Mouse (Mus musculus) midbrain, embryonic 16.5 days (tissue): ENCODE results near the gene Treh. TPM values are rescaled to one million over a fixed set of nuclear protein-coding genes. Genes with fewer than 3 reads are reported as not detected.
"Not testable (repeated sequence)": the region's sequence is repeated elsewhere in the genome, so short reads cannot be mapped to it uniquely, and the experiment has no call there.

Experiments
- ATAC-seq: fragments of 200-750 bp; cut with Nextera tagmentation; 2 replicates; pipeline ENCODE4 v1.8.0; 2017; ENCODE audit warnings: moderate TSS enrichment
- H3K27ac ChIP-seq: fragments of 300-500 bp; sonication (generic); 2 replicates; pipeline ENCODE4 v1.5.1; 2014; ENCODE audit warnings: mild to moderate bottlenecking, low read length, mixed read lengths
- H3K27me3 ChIP-seq: fragments of 300-500 bp; sonication (generic); 2 replicates; pipeline ENCODE4 v1.6.1; 2014; ENCODE audit warnings: low read depth, low read length, mixed read lengths; ENCODE audit not compliant: control insufficient read depth, insufficient read depth
- H3K36me3 ChIP-seq: fragments of 300-500 bp; sonication (generic); 2 replicates; pipeline ENCODE4 v1.6.1; 2014; ENCODE audit warnings: mild to moderate bottlenecking, low read length, moderate library complexity, mixed read lengths; ENCODE audit not compliant: control insufficient read depth, insufficient read depth
- H3K4me1 ChIP-seq: fragments of 300-500 bp; sonication (generic); 2 replicates; pipeline ENCODE4 v1.6.1; 2014; ENCODE audit warnings: mild to moderate bottlenecking, low read length, mixed read lengths; ENCODE audit not compliant: control insufficient read depth, insufficient read depth
- H3K4me2 ChIP-seq: fragments of 300-500 bp; sonication (generic); 2 replicates; pipeline ENCODE4 v1.6.1; 2014; ENCODE audit warnings: mild to moderate bottlenecking, low read length, mixed read lengths
- H3K4me3 ChIP-seq: fragments of 300-500 bp; sonication (generic); 2 replicates; pipeline ENCODE4 v1.5.1; 2014; ENCODE audit warnings: low read depth, mild to moderate bottlenecking, low read length, moderate library complexity, mixed read lengths
- H3K9ac ChIP-seq: fragments of 300-500 bp; sonication (generic); 2 replicates; pipeline ENCODE4 v1.6.1; 2014; ENCODE audit warnings: low read depth, low read length, mixed read lengths
- H3K9me3 ChIP-seq: fragments of 300-500 bp; sonication (generic); replicated peaks from 2 replicates; pipeline ENCODE4 v1.6.1; 2014; ENCODE audit warnings: mild to moderate bottlenecking, low read length, mixed read lengths; ENCODE audit not compliant: control insufficient read depth, poor library complexity, severe bottlenecking
- WGBS: fragments of 180-500 bp; shearing (Covaris S2); extraction: QIAGEN DNeasy Blood & Tissue Kit; methylation state at CpG from one replicate; pipeline ENCODE4 v1.1.7; 2014; 5-methylcytosine and 5-hydroxymethylcytosine counted together
- polyA plus RNA-seq: library from polyadenylated mRNA; unstranded; fragments of >200 nt; fragmentation: Nextera tagmentation; extraction: Ambion mirVana; gene quantifications from 2 replicates; pipeline ENCODE4 v1.2.1, GENCODE M21; 2015

Treh gene
- polyA plus RNA-seq, result not detected in 2 replicates

DNA sequence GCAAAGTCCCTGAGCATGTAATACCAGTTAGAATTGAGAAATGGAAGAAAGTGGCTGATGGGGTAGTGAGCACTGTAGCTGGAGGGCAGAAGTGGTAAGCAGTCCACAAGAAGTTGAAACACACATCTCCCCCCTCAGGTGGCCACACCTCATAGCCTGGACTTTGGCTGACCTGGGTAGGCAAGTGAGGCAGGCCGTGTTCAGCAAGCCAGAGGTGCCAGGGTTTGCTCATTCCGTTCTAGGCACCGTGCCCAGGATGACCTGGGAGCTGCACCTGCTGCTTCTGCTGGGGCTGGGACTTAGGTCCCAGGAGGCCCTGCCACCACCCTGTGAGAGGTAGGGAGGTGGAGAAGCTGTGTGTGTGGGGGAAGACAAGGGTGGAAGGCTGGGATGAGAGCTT, at the start of gene Treh:
Gene Treh (plus strand): TSS at position 229 of the 400 bp plus-strand sequence.
- H3K4me2 ChIP-seq, result no peak within 1 kb of the TSS
- H3K27me3 ChIP-seq, result no peaks in the 10 kb centered on the region
- no peak within 1 kb of the TSS for H3K27ac ChIP-seq
- H3K9me3 ChIP-seq, result peaks cover 3% of the 10 kb centered on the region; the same call in 1 of the 2 replicates
- no peak within 1 kb of the TSS for H3K4me3 ChIP-seq
- 83% methylated on average over 3 of the region's 3 CpGs for WGBS
- H3K36me3 ChIP-seq, result no peaks in the 10 kb centered on the region
- no peak for ATAC-seq
- no peaks in the 10 kb centered on the region for H3K4me1 ChIP-seq
- no peak within 1 kb of the TSS for H3K9ac ChIP-seq

DNA sequence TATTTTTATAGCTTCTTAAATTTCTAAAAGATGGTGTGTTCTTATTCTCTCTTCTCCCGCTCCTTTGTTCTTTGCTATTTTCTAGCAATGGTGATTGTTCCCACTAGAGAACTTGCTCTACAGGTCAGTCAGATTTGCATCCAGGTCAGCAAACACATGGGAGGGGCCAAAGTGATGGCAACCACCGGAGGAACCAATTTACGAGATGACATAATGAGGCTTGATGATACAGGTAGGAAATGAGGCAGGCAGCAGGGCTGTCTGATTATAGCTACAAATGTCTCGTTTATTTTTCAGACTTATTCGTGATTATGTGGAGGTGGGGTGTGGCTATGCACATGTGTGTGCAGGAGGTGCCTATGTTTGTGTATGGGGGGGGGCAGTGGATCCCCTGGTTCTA, 48.6 kb upstream of the Treh start:
- Histone ChIP-seq H3K4me3 (no peak overlapping the region), H3K27ac (no peak overlapping the region), H3K9me3 (no peaks in the 10 kb centered on the region), H3K9ac (no peak overlapping the region), H3K27me3 (no peaks in the 10 kb centered on the region), H3K4me1 (no peaks in the 10 kb centered on the region), H3K4me2 (no peak overlapping the region), H3K36me3 (peaks cover 20% of the 10 kb centered on the region)
- no peak for ATAC-seq
- WGBS, result 82% methylated on average over 5 of the region's 5 CpGs

DNA sequence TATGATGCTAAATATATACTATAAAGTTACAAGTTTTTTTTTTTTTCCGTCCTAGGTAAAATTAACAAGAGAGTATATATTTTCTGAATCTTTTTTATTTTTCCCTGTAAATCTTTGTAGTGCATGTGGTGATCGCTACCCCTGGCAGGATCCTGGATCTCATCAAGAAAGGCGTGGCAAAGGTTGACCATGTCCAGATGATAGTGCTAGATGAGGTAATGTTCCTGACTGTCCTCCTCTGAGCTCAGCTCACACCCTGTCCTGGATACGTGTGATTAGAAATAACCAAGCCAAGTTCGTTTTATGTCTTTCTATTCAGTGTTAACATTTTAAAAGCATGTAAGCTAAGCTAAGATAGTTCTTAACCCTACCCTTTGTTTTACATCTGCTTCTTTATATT, 46.8 kb upstream of the Treh start:
- Histone ChIP-seq H3K4me1 (no peaks in the 10 kb centered on the region), H3K9ac (no peak overlapping the region), H3K4me3 (no peak overlapping the region), H3K4me2 (no peak overlapping the region), H3K27me3 (no peaks in the 10 kb centered on the region), H3K36me3 (peaks cover 24% of the 10 kb centered on the region), H3K9me3 (no peaks in the 10 kb centered on the region), H3K27ac (no peak overlapping the region)
- 88% methylated on average over 5 of the region's 5 CpGs for WGBS
- no peak for ATAC-seq

GRCm38 (mm10) chr9:44637551-44638169, 35.4 kb upstream of the Treh start:
- Histone ChIP-seq H3K36me3 (peaks cover 33% of the 10 kb centered on the region), H3K4me1 (no peaks in the 10 kb centered on the region), H3K4me2 (no peak overlapping the region), H3K27me3 (no peaks in the 10 kb centered on the region), H3K9ac (no peak overlapping the region), H3K9me3 (no peaks in the 10 kb centered on the region), H3K27ac (no peak overlapping the region), H3K4me3 (no peak overlapping the region)
- WGBS, result 61% methylated on average over 15 of the region's 15 CpGs
- no peak for ATAC-seq

DNA sequence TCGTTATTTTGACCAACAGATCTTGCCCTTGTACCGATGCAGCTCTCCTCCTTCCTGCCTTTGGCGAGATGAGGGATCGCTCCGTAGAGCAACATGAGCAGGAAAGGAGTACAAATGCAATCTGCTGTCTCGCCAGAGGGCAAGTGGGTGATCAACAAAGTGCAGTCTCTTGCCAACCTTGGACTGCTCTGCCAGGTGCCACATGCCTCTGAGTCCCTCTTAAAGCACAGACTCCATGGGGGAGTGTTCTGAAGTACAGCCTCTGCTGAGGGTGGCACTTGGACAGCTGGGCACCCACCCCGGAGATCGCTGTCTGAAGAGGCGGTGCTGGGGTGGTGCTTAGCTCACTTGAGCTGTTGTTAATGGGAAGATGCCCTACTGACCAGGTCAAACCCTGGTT, 34.3 kb upstream of the Treh start:
- H3K27ac ChIP-seq, H3K27me3 ChIP-seq, H3K4me1 ChIP-seq, H3K9me3 ChIP-seq, H3K4me3 ChIP-seq, H3K4me2 ChIP-seq, H3K9ac ChIP-seq: not testable (repeated sequence)
- WGBS, result 90% methylated on average over 9 of the region's 9 CpGs
- ATAC-seq, result 0 out of 2 replicates have a peak, but pooled peaks have one; percentile 39
- peaks cover 29% of the 10 kb centered on the region for H3K36me3 ChIP-seq

GRCm38 (mm10) chr9:44640028-44640427, 33.0 kb upstream of the Treh start:
- not testable (repeated sequence) for H3K27me3 ChIP-seq, H3K27ac ChIP-seq, ATAC-seq, H3K4me3 ChIP-seq, H3K4me2 ChIP-seq, H3K9ac ChIP-seq, H3K4me1 ChIP-seq, H3K9me3 ChIP-seq
- 90% methylated on average over 1 of the region's 1 CpGs for WGBS
- H3K36me3 ChIP-seq, result peaks cover 22% of the 10 kb centered on the region

GRCm38 (mm10) chr9:44640646-44641357, 32.2 kb upstream of the Treh start:
- Histone ChIP-seq H3K27ac (no peak overlapping the region), H3K36me3 (peaks cover 16% of the 10 kb centered on the region), H3K9me3 (no peaks in the 10 kb centered on the region), H3K4me2 (no peak overlapping the region), H3K27me3 (no peaks in the 10 kb centered on the region), H3K9ac (no peak overlapping the region), H3K4me1 (no peaks in the 10 kb centered on the region), H3K4me3 (no peak overlapping the region)
- WGBS, result 83% methylated on average over 3 of the region's 3 CpGs
- no peak for ATAC-seq

DNA sequence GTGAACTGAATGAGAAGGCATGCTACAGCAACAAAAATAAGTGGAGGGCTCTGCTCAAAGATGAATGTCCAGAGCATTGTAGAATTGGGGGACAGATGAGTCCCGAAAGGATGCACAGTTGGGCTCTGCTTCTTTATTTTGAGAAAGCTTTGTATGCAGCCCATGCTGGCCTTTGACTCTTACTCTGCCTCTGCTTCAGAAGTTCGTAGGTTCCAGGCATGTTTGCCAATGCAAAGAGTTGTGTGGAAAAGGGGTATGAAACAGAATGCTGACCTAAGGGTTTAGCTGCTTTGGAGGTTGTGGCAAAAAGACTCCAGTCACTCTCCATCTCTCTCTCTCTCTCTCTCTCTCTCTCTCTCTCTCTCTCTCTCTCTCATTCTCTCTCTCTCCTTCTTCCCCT, 31.4 kb upstream of the Treh start:
- no peak overlapping the region for H3K4me2 ChIP-seq
- 86% methylated on average over 2 of the region's 2 CpGs for WGBS
- H3K9ac ChIP-seq, result no peak overlapping the region
- H3K27ac ChIP-seq, result no peak overlapping the region
- H3K4me1 ChIP-seq, result no peaks in the 10 kb centered on the region
- no peak overlapping the region for H3K4me3 ChIP-seq
- no peak for ATAC-seq
- no peaks in the 10 kb centered on the region for H3K9me3 ChIP-seq
- H3K36me3 ChIP-seq, result peaks cover 10% of the 10 kb centered on the region
- no peaks in the 10 kb centered on the region for H3K27me3 ChIP-seq

GRCm38 (mm10) chr9:44643103-44643502, 29.9 kb upstream of the Treh start:
- Histone ChIP-seq H3K4me3 (no peak overlapping the region), H3K9ac (no peak overlapping the region), H3K36me3 (peaks cover 5% of the 10 kb centered on the region; the same call in 1 of the 2 replicates), H3K9me3 (no peaks in the 10 kb centered on the region), H3K4me2 (no peak overlapping the region), H3K27ac (no peak overlapping the region), H3K27me3 (no peaks in the 10 kb centered on the region), H3K4me1 (no peaks in the 10 kb centered on the region)
- ATAC-seq, result no peak
- 96% methylated on average over 7 of the region's 7 CpGs for WGBS
